Mouse (Mus musculus) cerebellum, adult 2 months (tissue): ENCODE measurements around the gene Brd4.

Source experiments
- CTCF ChIP-seq: fragments of 200-500 bp; IDR thresholded peaks from 2 replicates; pipeline ENCODE4 v1.5.1; 2011; ENCODE audit warnings: low read depth, mild to moderate bottlenecking, control low read depth, low read length, moderate library complexity, borderline replicate concordance; ENCODE audit not compliant: insufficient read depth
- POLR2A ChIP-seq: fragments of 200-500 bp; IDR thresholded peaks from 2 replicates; pipeline ENCODE4 v1.6.1; 2011; ENCODE audit warnings: low read length, control low read depth, borderline replicate concordance; ENCODE audit not compliant: insufficient read depth

GRCm38 (mm10) chr17:32202972-32203371 is 81.5 kb downstream of the Brd4 start:
- TF ChIP-seq CTCF (no peak), POLR2A (no peak)
